8 mouse cellular contexts compared by ENCODE assay signal in the genomic region with DNA sequence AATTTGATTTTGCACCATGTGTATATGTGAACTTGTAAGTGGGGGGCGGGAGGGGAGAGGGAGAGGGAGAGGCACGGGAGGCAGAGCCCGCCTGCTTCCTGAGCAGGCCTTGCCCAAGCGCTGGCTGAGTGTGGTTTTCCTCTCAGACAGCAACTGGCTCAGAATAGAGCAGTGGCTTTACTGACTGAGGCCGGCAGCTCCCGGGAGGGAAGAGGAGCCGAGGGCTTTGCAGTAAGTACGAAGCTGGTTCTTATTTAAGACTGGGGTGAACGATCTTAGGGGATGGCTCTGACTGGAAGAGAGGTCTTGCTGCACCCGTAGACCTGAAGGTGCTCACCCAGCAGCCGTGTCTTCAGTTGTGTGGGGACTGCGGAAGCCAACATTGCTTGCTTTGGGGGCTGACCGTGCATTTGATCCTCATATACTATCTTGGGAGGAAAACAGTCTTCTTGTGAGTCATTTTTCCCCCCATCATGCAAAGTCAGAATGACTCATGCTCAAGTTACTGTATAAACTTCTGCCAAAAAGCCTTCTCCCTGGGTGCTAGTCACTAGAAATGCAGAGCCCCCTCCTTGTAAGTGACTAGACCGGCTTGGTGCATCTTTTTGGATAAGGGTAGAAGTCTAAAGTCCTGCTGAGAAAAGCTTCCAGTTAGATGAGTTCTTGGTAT. TPM values are rescaled to one million over a fixed set of nuclear protein-coding genes. Genes with fewer than 3 reads are reported as not detected.
DNase-seq lines count a peak whose midpoint lies in the region; ATAC-seq and TF ChIP-seq lines count a peak whose summit lies in the region.

No protein-coding gene starts in this region.

- TF ChIP-seq CTCF in G1E (IDR thresholded peaks at IDR 0.05; ENCODE audit: low read depth, low read length), result no peak
- no peak for TF ChIP-seq CTCF in liver, postnatal 0 days (IDR thresholded peaks at IDR 0.05; ENCODE audit: low read depth)

- no peak overlapping the region for H3K4me2 ChIP-seq in hindbrain, embryonic 15.5 days
- H3K4me2 ChIP-seq in hindbrain, embryonic 14.5 days (replicated peaks), result no peak overlapping the region
- peak overlapping the region; percentile 66 for H3K4me2 ChIP-seq in liver, postnatal 0 days (ENCODE audit: low read depth, low read length)
- H3K4me2 ChIP-seq in stomach, embryonic 14.5 days (replicated peaks; ENCODE audit: low read depth, low read length), result no peak overlapping the region
- no peak overlapping the region for H3K4me2 ChIP-seq in hindbrain, embryonic 13.5 days

- 63% methylated on average over 14 of the region's 14 CpGs for WGBS in hindbrain, embryonic 15.5 days
- 69% methylated on average over 14 of the region's 14 CpGs for WGBS in hindbrain, embryonic 14.5 days
- 56% methylated on average over 14 of the region's 14 CpGs for WGBS in embryonic facial prominence, embryonic 10.5 days
- 21% methylated on average over 14 of the region's 14 CpGs for WGBS in liver, postnatal 0 days (ENCODE audit: insufficient replicate concordance)
- 47% methylated on average over 14 of the region's 14 CpGs for WGBS in stomach, embryonic 14.5 days
- 68% methylated on average over 14 of the region's 14 CpGs for WGBS in hindbrain, embryonic 13.5 days

- no peaks in the 10 kb centered on the region for H3K9me3 ChIP-seq in hindbrain, embryonic 15.5 days
- no peaks in the 10 kb centered on the region for H3K9me3 ChIP-seq in hindbrain, embryonic 14.5 days (ENCODE audit: control insufficient read depth, low read length)
- no peaks in the 10 kb centered on the region for H3K9me3 ChIP-seq in G1E (replicated peaks)
- no peaks in the 10 kb centered on the region for H3K9me3 ChIP-seq in embryonic facial prominence, embryonic 10.5 days
- no peaks in the 10 kb centered on the region for H3K9me3 ChIP-seq in liver, postnatal 0 days (ENCODE audit: low read length)
- H3K9me3 ChIP-seq in stomach, embryonic 14.5 days (ENCODE audit: control insufficient read depth, low read depth, low read length), result no peaks in the 10 kb centered on the region
- H3K9me3 ChIP-seq in hindbrain, embryonic 13.5 days, result no peaks in the 10 kb centered on the region

- no peak overlapping the region for H3K4me3 ChIP-seq in hindbrain, embryonic 15.5 days
- no peak overlapping the region for H3K4me3 ChIP-seq in hindbrain, embryonic 14.5 days (replicated peaks; ENCODE audit: low read length)
- peak overlapping the region; percentile 64 for H3K4me3 ChIP-seq in G1E (ENCODE audit: low read depth, low read length)
- no peak overlapping the region for H3K4me3 ChIP-seq in embryonic facial prominence, embryonic 10.5 days
- H3K4me3 ChIP-seq in liver, postnatal 0 days (ENCODE audit: low read depth, low read length), result peak overlapping the region; percentile 27
- H3K4me3 ChIP-seq in stomach, embryonic 14.5 days (ENCODE audit: low read depth, low read length), result no peak overlapping the region
- no peak overlapping the region for H3K4me3 ChIP-seq in hindbrain, embryonic 13.5 days

- no peak for ATAC-seq in hindbrain, embryonic 15.5 days (ENCODE audit: low FRiP score, low read depth)
- no peak for ATAC-seq in hindbrain, embryonic 14.5 days (ENCODE audit: low FRiP score)
- 0 out of 2 replicates have a peak, but pooled peaks have one; percentile 22 for ATAC-seq in G1E (ENCODE audit: extremely low read depth, insufficient number of reproducible peaks, low FRiP score, poor library complexity, severe bottlenecking)
- ATAC-seq in liver, postnatal 0 days, result peak; percentile 70
- ATAC-seq in stomach, embryonic 14.5 days (ENCODE audit: insufficient number of reproducible peaks, insufficient read depth, low FRiP score, low read depth), result no peak; the same call in 1 of the 2 replicates
- ATAC-seq in hindbrain, embryonic 13.5 days (ENCODE audit: low FRiP score), result no peak

- 0 out of 2 replicates have a peak, but pooled peaks cover 3% of the 10 kb centered on the region for H3K4me1 ChIP-seq in hindbrain, embryonic 15.5 days (replicated peaks)
- 0 out of 2 replicates have a peak, but pooled peaks cover 6% of the 10 kb centered on the region for H3K4me1 ChIP-seq in hindbrain, embryonic 14.5 days (replicated peaks; ENCODE audit: control insufficient read depth, insufficient read depth, low read length)
- peaks cover 39% of the 10 kb centered on the region for H3K4me1 ChIP-seq in G1E (ENCODE audit: insufficient read depth, low read depth, low read length)
- peaks cover 21% of the 10 kb centered on the region for H3K4me1 ChIP-seq in embryonic facial prominence, embryonic 10.5 days
- peaks cover 40% of the 10 kb centered on the region for H3K4me1 ChIP-seq in liver, postnatal 0 days (ENCODE audit: insufficient read depth)
- H3K4me1 ChIP-seq in stomach, embryonic 14.5 days (ENCODE audit: control insufficient read depth, insufficient read depth, low read length), result peaks cover 8% of the 10 kb centered on the region
- H3K4me1 ChIP-seq in hindbrain, embryonic 13.5 days (replicated peaks), result peaks cover 7% of the 10 kb centered on the region; the same call in 1 of the 2 replicates

- H3K27ac ChIP-seq in hindbrain, embryonic 15.5 days (replicated peaks), result 0 out of 2 replicates have a peak overlapping the region, but pooled peaks have one; percentile 8
- no peak overlapping the region for H3K27ac ChIP-seq in hindbrain, embryonic 14.5 days
- H3K27ac ChIP-seq in embryonic facial prominence, embryonic 10.5 days (replicated peaks), result 0 out of 2 replicates have a peak overlapping the region, but pooled peaks have one; percentile 27
- peak overlapping the region; percentile 84 for H3K27ac ChIP-seq in liver, postnatal 0 days (ENCODE audit: low read depth)
- H3K27ac ChIP-seq in stomach, embryonic 14.5 days (ENCODE audit: low read length), result peak overlapping the region; percentile 28; the same call in 1 of the 2 replicates
- H3K27ac ChIP-seq in hindbrain, embryonic 13.5 days, result no peak overlapping the region

- DNase-seq in hindbrain, embryonic 14.5 days (ENCODE audit: low spot score), result no peak
- DNase-seq in G1E (ENCODE audit: low spot score), result no peak
- no peak for DNase-seq in embryonic facial prominence, embryonic 10.5 days (ENCODE audit: low spot score)
- DNase-seq in heart, postnatal 14 days, result peak; percentile 37 to 48
- DNase-seq in liver, postnatal 0 days, result peak; percentile 56

- intact Hi-C loops in heart, postnatal 14 days (cut with DNase I), result loop anchor here (5.0 kb wide), 1 partner anchor 48 kb away; a partner anchor contains a TSS

- H3K9ac ChIP-seq in hindbrain, embryonic 15.5 days, result no peak overlapping the region
- H3K9ac ChIP-seq in hindbrain, embryonic 14.5 days, result no peak overlapping the region
- H3K9ac ChIP-seq in liver, postnatal 0 days (replicated peaks), result peak overlapping the region; percentile 43
- no peak overlapping the region for H3K9ac ChIP-seq in stomach, embryonic 14.5 days (replicated peaks; ENCODE audit: low read depth, low read length)
- no peak overlapping the region for H3K9ac ChIP-seq in hindbrain, embryonic 13.5 days

- H3K36me3 ChIP-seq in hindbrain, embryonic 15.5 days, result no peaks in the 10 kb centered on the region
- no peaks in the 10 kb centered on the region for H3K36me3 ChIP-seq in hindbrain, embryonic 14.5 days (replicated peaks; ENCODE audit: control insufficient read depth, insufficient read depth)
- H3K36me3 ChIP-seq in G1E (replicated peaks), result no peaks in the 10 kb centered on the region
- no peaks in the 10 kb centered on the region for H3K36me3 ChIP-seq in embryonic facial prominence, embryonic 10.5 days (replicated peaks)
- no peaks in the 10 kb centered on the region for H3K36me3 ChIP-seq in liver, postnatal 0 days (replicated peaks; ENCODE audit: insufficient read depth, low read length)
- no peaks in the 10 kb centered on the region for H3K36me3 ChIP-seq in stomach, embryonic 14.5 days (ENCODE audit: control insufficient read depth, insufficient read depth, low read length)
- no peaks in the 10 kb centered on the region for H3K36me3 ChIP-seq in hindbrain, embryonic 13.5 days

- no peak; the same call in 1 of the 2 replicates for TF ChIP-seq EP300 in liver, postnatal 0 days (IDR thresholded peaks at IDR 0.05; ENCODE audit: low read depth)

- H3K27me3 ChIP-seq in hindbrain, embryonic 15.5 days, result no peaks in the 10 kb centered on the region
- H3K27me3 ChIP-seq in hindbrain, embryonic 14.5 days (ENCODE audit: control insufficient read depth, insufficient read depth, low read length), result no peaks in the 10 kb centered on the region
- H3K27me3 ChIP-seq in G1E (ENCODE audit: insufficient read depth, low read length), result peaks cover 5% of the 10 kb centered on the region; the same call in 1 of the 2 replicates
- no peaks in the 10 kb centered on the region for H3K27me3 ChIP-seq in embryonic facial prominence, embryonic 10.5 days (replicated peaks; ENCODE audit: low read depth, poor library complexity, severe bottlenecking)
- no peaks in the 10 kb centered on the region for H3K27me3 ChIP-seq in liver, postnatal 0 days (ENCODE audit: insufficient read depth, low read length)
- no peaks in the 10 kb centered on the region for H3K27me3 ChIP-seq in stomach, embryonic 14.5 days (ENCODE audit: control insufficient read depth, insufficient read depth, low read length)
- H3K27me3 ChIP-seq in hindbrain, embryonic 13.5 days, result no peaks in the 10 kb centered on the region

RNA-seq across cellular contexts. Expression of a gene that starts 48.8 kb away (rescaled TPM):
- 10.2 and 13.7 TPM in 2 replicates for polyA plus RNA-seq in hindbrain, embryonic 15.5 days (2015; fragmentation: Nextera tagmentation; extraction: Ambion mirVana)
- polyA plus RNA-seq in hindbrain, embryonic 14.5 days (2014; fragmentation: Nextera tagmentation; extraction: Ambion mirVana), result 11.5 TPM in 2 replicates
- total RNA-seq in G1E (2014; fragmentation: Nextera tagmentation) (15.0 and 76.6 TPM in 2 replicates), G1E (2017) (10.4 and 12.1 TPM in 2 replicates)
- 1.6 and 2.4 TPM in 2 replicates for polyA plus RNA-seq in G1E (2012)
- 14.9 and 15.3 TPM in 2 replicates for polyA plus RNA-seq in embryonic facial prominence, embryonic 10.5 days (2016; fragmentation: Nextera tagmentation; extraction: Ambion mirVana)
- 10 to 100 TPM; 21.2 to 23.5 TPM for total RNA-seq in heart, postnatal 14 days (2021)
- polyA plus RNA-seq in liver, postnatal 0 days (2015; fragmentation: Nextera tagmentation; extraction: Ambion mirVana), result 19.1 and 20.7 TPM in 2 replicates
- 10.0 and 11.9 TPM in 2 replicates for polyA plus RNA-seq in stomach, embryonic 14.5 days (2014; fragmentation: Nextera tagmentation; extraction: Ambion mirVana)
- polyA plus RNA-seq in hindbrain, embryonic 13.5 days (2015; fragmentation: Nextera tagmentation; extraction: Ambion mirVana), result 13.0 and 14.9 TPM in 2 replicates

Comparison
In these comparisons a context has a peak if more than half of its experiments do, and no peak if none do; other contexts are left out.
1. H3K27ac ChIP-seq: peak in hindbrain, embryonic 15.5 days (single experiment), embryonic facial prominence, embryonic 10.5 days (single experiment), liver, postnatal 0 days (single experiment) and stomach, embryonic 14.5 days (single experiment); none in hindbrain, embryonic 14.5 days (single experiment) and hindbrain, embryonic 13.5 days (single experiment).
2. ATAC-seq: peak in G1E (single experiment) and liver, postnatal 0 days (single experiment); none in hindbrain, embryonic 15.5 days (single experiment), hindbrain, embryonic 14.5 days (single experiment), stomach, embryonic 14.5 days (single experiment) and hindbrain, embryonic 13.5 days (single experiment).
3. H3K4me3 ChIP-seq: peak in G1E (single experiment) and liver, postnatal 0 days (single experiment); none in hindbrain, embryonic 15.5 days (single experiment), hindbrain, embryonic 14.5 days (single experiment), embryonic facial prominence, embryonic 10.5 days (single experiment), stomach, embryonic 14.5 days (single experiment) and hindbrain, embryonic 13.5 days (single experiment).
4. DNase-seq: peak in heart, postnatal 14 days (2 of 2) and liver, postnatal 0 days (single experiment); none in hindbrain, embryonic 14.5 days (single experiment), G1E (single experiment) and embryonic facial prominence, embryonic 10.5 days (single experiment).